Mouse (Mus musculus) stomach, embryonic 15.5 days (tissue): ENCODE measurements around the gene Slc7a6. TPM values are rescaled to one million over a fixed set of nuclear protein-coding genes. Genes with fewer than 3 reads are reported as not detected.

ENCODE experiments used
- polyA plus RNA-seq: library from polyadenylated mRNA; unstranded; fragments of >200 nt; fragmentation: Nextera tagmentation; extraction: Ambion mirVana; gene quantifications from 2 replicates; pipeline ENCODE4 v1.2.1, GENCODE M21; 2015

The Slc7a6 gene
- polyA plus RNA-seq, 1 experiment from 2014 or later: 47.3 TPM

Other genes with a start within 250 kb of the Slc7a6 start
- gene Ctrl, start 235.0 kb upstream of the Slc7a6 start, polyA plus RNA-seq: 1.9 and 3.8 TPM in 2 replicates
- 61.2 and 61.4 TPM in 2 replicates for gene Psmb10, start 230.4 kb upstream of the Slc7a6 start, polyA plus RNA-seq
- gene Lcat, start 225.5 kb upstream of the Slc7a6 start, polyA plus RNA-seq: 2.9 and 5.8 TPM in 2 replicates
- gene Slc12a4, start 202.8 kb upstream of the Slc7a6 start, polyA plus RNA-seq: 32.7 and 33.4 TPM in 2 replicates
- gene Dpep3, start 189.4 kb upstream of the Slc7a6 start, polyA plus RNA-seq: not detected in 2 replicates
- 17.6 and 21.2 TPM in 2 replicates for gene Dus2, start 177.5 kb upstream of the Slc7a6 start, polyA plus RNA-seq
- not detected in 2 replicates for gene Dpep2nb, start 162.9 kb upstream of the Slc7a6 start, polyA plus RNA-seq
- 14.9 and 15.3 TPM in 2 replicates for gene Ddx28, start 157.0 kb upstream of the Slc7a6 start, polyA plus RNA-seq
- gene Nfatc3, start 110.0 kb upstream of the Slc7a6 start, polyA plus RNA-seq: 7.8 TPM in 2 replicates
- 45.8 and 46.1 TPM in 2 replicates for gene Esrp2, start 31.9 kb upstream of the Slc7a6 start, polyA plus RNA-seq
- 11.9 and 12.3 TPM in 2 replicates for gene Pla2g15, start 18.5 kb upstream of the Slc7a6 start, polyA plus RNA-seq
- 32.0 and 35.4 TPM in 2 replicates for gene Slc7a6os, start 42.1 kb downstream of the Slc7a6 start, polyA plus RNA-seq
- gene Prmt7, start 42.1 kb downstream of the Slc7a6 start, polyA plus RNA-seq: 42.2 and 46.3 TPM in 2 replicates
- 16.4 and 17.3 TPM in 2 replicates for gene Smpd3, start 169.1 kb downstream of the Slc7a6 start, polyA plus RNA-seq
- gene Zfp90, start 246.5 kb downstream of the Slc7a6 start, polyA plus RNA-seq: 16.2 and 18.3 TPM in 2 replicates